In the genomic region with DNA sequence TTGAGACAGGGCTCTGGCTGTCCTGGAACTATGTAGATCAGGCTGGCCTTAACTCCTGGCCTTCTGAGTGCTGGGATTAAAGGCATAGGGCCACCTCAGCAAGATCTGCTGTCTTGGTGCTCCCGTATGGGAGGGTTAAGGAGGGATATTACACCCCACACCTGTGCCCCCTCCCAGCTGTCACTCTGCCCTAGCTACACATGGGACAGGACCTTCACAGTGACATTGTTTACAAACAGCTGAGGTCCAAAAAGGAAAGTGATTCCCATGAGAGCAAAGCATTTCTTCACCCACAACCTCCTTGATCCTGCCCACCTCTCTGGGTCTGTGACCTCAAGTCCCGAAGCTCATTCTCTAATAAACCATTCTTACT, we compare ENCODE assay signal across 24 mouse cellular contexts.
"Had no signal": no experiment of that assay in that cellular context is flagged by ENCODE, and none has a peak within 500 bp of the region (broad histone marks: within the 10 kb centered on the region; RNA-seq: fewer than 3 reads in every experiment).

No protein-coding gene starts in this region.

- ATAC-seq: hindbrain, postnatal 0 days; intestine, embryonic 16.5 days had no signal

- H3K9ac ChIP-seq: heart, embryonic 13.5 days; heart, embryonic 15.5 days; hindbrain, embryonic 13.5 days; hindbrain, embryonic 15.5 days; limb, embryonic 13.5 days; limb, embryonic 15.5 days; liver, embryonic 14.5 days had no signal

- H3K4me3 ChIP-seq: heart, embryonic 10.5 days; heart, embryonic 13.5 days; heart, embryonic 15.5 days; hindbrain, embryonic 13.5 days; hindbrain, embryonic 15.5 days; limb, embryonic 13.5 days; limb, embryonic 15.5 days had no signal

- H3K9me3 ChIP-seq: heart, embryonic 10.5 days; heart, embryonic 13.5 days; heart, embryonic 15.5 days; hindbrain, embryonic 13.5 days; hindbrain, embryonic 15.5 days; limb, embryonic 13.5 days; limb, embryonic 15.5 days had no signal

- H3K27me3 ChIP-seq: heart, embryonic 13.5 days; heart, embryonic 15.5 days; hindbrain, embryonic 15.5 days; limb, embryonic 15.5 days had no signal

- DNase-seq: gastrocnemius, postnatal 10 days; gastrocnemius, postnatal 25 days; heart, adult 11 months; heart, postnatal 14 days; heart, postnatal 36 days; kidney, adult 11 months; kidney, adult 8-10 months; kidney, postnatal 14 days; kidney, postnatal 36 days; layer of hippocampus, adult 9-11 months; layer of hippocampus, postnatal 36 days; left cerebral cortex, postnatal 4 days had no signal

- H3K27ac ChIP-seq: heart, embryonic 10.5 days; heart, embryonic 13.5 days; heart, embryonic 15.5 days; hindbrain, embryonic 13.5 days; hindbrain, embryonic 15.5 days; hindbrain, postnatal 0 days; kidney, postnatal 0 days; limb, embryonic 13.5 days; liver, embryonic 14.5 days had no signal

- H3K4me2 ChIP-seq: heart, embryonic 13.5 days; heart, embryonic 15.5 days; hindbrain, embryonic 13.5 days; hindbrain, embryonic 15.5 days; limb, embryonic 13.5 days; limb, embryonic 15.5 days; liver, embryonic 11.5 days had no signal
